Mouse (Mus musculus) embryonic facial prominence, embryonic 11.5 days (tissue): ENCODE data around the gene Slc38a5. TPM values are rescaled to one million over a fixed set of nuclear protein-coding genes. Genes with fewer than 3 reads are reported as not detected.

Source experiments
- ATAC-seq: fragments of 200-750 bp; cut with Nextera tagmentation; replicated peaks from 2 replicates; pipeline ENCODE4 v1.8.0; 2017; ENCODE audit warnings: low read depth; ENCODE audit not compliant: insufficient number of reproducible peaks, low FRiP score, low TSS enrichment
- DNase-seq: peaks from one replicate; pipeline ENCODE4 v3.0.0-alpha.2; 2015; ENCODE audit warnings: low spot score
- H3K27ac ChIP-seq: fragments of 300-500 bp; sonication (generic); replicated peaks from 2 replicates; pipeline ENCODE4 v1.5.1; 2014; ENCODE audit warnings: mild to moderate bottlenecking, low read depth, low read length, control low read depth
- H3K27me3 ChIP-seq: fragments of 300-500 bp; sonication (generic); 2 replicates; pipeline ENCODE4 v1.6.1; 2014; ENCODE audit warnings: mild to moderate bottlenecking, low read length, moderate library complexity, mixed read lengths; ENCODE audit not compliant: control insufficient read depth, insufficient read depth
- H3K36me3 ChIP-seq: fragments of 300-500 bp; sonication (generic); replicated peaks from 2 replicates; pipeline ENCODE4 v1.6.1; 2014; ENCODE audit warnings: low read depth, mild to moderate bottlenecking, low read length, moderate library complexity, mixed read lengths; ENCODE audit not compliant: control insufficient read depth, insufficient read depth
- H3K4me1 ChIP-seq: fragments of 300-500 bp; sonication (generic); 2 replicates; pipeline ENCODE4 v1.6.1; 2014; ENCODE audit warnings: low read length, mixed read lengths; ENCODE audit not compliant: control insufficient read depth, insufficient read depth
- H3K4me2 ChIP-seq: fragments of 300-500 bp; sonication (generic); 2 replicates; pipeline ENCODE4 v1.6.1; 2014; ENCODE audit warnings: low read depth, mild to moderate bottlenecking, control low read depth, low read length, moderate library complexity
- H3K4me3 ChIP-seq: fragments of 300-500 bp; sonication (generic); 2 replicates; pipeline ENCODE4 v1.5.1; 2014; ENCODE audit warnings: low read depth, low read length, control low read depth
- H3K9ac ChIP-seq: fragments of 300-500 bp; sonication (generic); replicated peaks from 2 replicates; pipeline ENCODE4 v1.6.1; 2014; ENCODE audit warnings: mild to moderate bottlenecking, control low read depth, low read length
- H3K9me3 ChIP-seq: fragments of 300-500 bp; sonication (generic); replicated peaks from 2 replicates; pipeline ENCODE4 v1.6.1; 2016; ENCODE audit warnings: mild to moderate bottlenecking, low read length, inconsistent platforms, mixed read lengths; ENCODE audit not compliant: control insufficient read depth
- WGBS: fragments of 180-500 bp; shearing (Covaris S2); extraction: QIAGEN DNeasy Blood & Tissue Kit; methylation state at CpG from one replicate; pipeline ENCODE4 v1.1.7; 2014; 5-methylcytosine and 5-hydroxymethylcytosine counted together
- polyA plus RNA-seq: library from polyadenylated mRNA; unstranded; fragments of >200 nt; fragmentation: Nextera tagmentation; extraction: Ambion mirVana; gene quantifications from 2 replicates; pipeline ENCODE4 v1.2.1, GENCODE M21; 2014

The Slc38a5 gene
- polyA plus RNA-seq, result 3.9 and 4.8 TPM in 2 replicates

- DNase-seq (no peak), ATAC-seq (no peak)
- Histone ChIP-seq H3K4me2 (no peak within 1 kb of the TSS; the same call in 1 of the 2 replicates), H3K27ac (no peak within 1 kb of the TSS), H3K36me3 (no peaks in the 10 kb centered on the region), H3K9me3 (no peaks in the 10 kb centered on the region), H3K4me3 (no peak within 1 kb of the TSS), H3K9ac (no peak within 1 kb of the TSS), H3K27me3 (no peaks in the 10 kb centered on the region), H3K4me1 (no peaks in the 10 kb centered on the region)
- 14% methylated on average over 12 of the region's 15 CpGs for WGBS
Observed at GRCm38 (mm10) chrX:8271083-8271820, at the start of gene Slc38a5. Gene Slc38a5, plus strand, starts transcription at chrX:8271133.

DNA sequence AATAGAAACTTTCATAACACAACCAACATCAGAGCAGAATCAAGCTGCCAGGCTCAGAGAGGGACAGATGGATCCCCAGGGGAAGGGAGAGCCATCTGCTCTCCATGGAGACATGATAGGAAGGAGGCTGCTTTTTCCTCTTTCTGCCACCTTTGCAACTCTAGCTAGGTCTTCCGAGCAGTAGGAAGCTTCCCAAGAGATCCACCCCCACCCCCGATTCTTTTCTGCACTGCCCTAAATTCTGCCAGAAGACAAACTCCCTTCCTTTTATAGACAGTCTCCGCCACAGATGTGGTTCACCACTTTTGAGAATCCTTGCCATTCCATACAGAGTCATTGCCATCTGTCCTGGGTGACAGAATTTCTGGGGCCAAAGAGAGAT, 48.6 kb upstream of the Slc38a5 start:
- Histone ChIP-seq H3K27me3 (no peaks in the 10 kb centered on the region), H3K9me3 (no peaks in the 10 kb centered on the region), H3K4me2 (no peak overlapping the region), H3K9ac (no peak overlapping the region), H3K27ac (no peak overlapping the region), H3K4me3 (no peak overlapping the region), H3K36me3 (no peaks in the 10 kb centered on the region), H3K4me1 (no peaks in the 10 kb centered on the region)
- ATAC-seq, result no peak
- 68% methylated on average over 3 of the region's 3 CpGs for WGBS
- DNase-seq, result no peak

DNA sequence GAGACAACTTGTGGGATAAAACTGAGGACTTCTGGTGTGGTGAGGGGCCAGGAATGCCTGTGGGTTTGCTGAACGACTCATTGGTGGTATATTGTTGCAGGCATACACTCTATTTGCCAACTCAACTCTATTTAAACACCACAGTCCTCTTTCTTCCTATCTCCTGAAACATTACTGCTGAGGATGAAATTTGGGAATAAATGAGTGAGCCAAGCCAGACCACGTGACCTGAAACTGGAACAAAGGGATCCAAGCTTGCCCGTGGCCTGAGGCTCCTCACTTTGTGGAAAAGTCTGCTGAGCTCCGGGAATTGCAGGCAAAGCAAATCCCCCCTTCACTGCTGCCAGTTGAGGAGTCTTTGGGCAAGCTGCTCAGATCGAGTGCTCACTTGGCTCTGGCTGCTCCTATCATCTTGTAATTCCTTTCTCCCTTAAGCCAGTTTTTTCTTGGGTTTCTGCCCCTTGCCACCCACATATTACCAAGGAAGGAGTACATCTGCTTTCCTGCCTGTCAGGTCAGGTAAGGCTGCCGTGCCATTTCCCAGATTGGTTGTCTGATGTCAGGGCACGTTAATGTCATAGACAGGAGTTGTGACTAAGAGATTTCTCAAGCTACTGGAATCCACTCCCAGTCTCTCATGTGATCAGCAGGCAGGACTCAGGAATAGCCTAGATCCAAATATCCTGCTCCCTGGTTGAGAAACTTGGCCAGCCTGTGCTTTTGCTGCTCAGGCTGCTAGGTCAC, 48.1 kb upstream of the Slc38a5 start:
- H3K9ac ChIP-seq, result no peak overlapping the region
- no peaks in the 10 kb centered on the region for H3K36me3 ChIP-seq
- 57% methylated on average over 7 of the region's 7 CpGs for WGBS
- no peak overlapping the region for H3K27ac ChIP-seq
- ATAC-seq (no peak), DNase-seq (no peak)
- H3K27me3 ChIP-seq, result no peaks in the 10 kb centered on the region
- no peaks in the 10 kb centered on the region for H3K4me1 ChIP-seq
- no peak overlapping the region for H3K4me3 ChIP-seq
- no peaks in the 10 kb centered on the region for H3K9me3 ChIP-seq
- no peak overlapping the region for H3K4me2 ChIP-seq

GRCm38 (mm10) chrX:8223473-8223872, 47.5 kb upstream of the Slc38a5 start:
- Histone ChIP-seq H3K27ac (no peak overlapping the region), H3K9ac (no peak overlapping the region), H3K4me3 (no peak overlapping the region), H3K9me3 (no peaks in the 10 kb centered on the region), H3K4me1 (no peaks in the 10 kb centered on the region), H3K27me3 (no peaks in the 10 kb centered on the region), H3K36me3 (no peaks in the 10 kb centered on the region), H3K4me2 (no peak overlapping the region)
- WGBS, result 86% methylated on average over 7 of the region's 7 CpGs
- DNase-seq (no peak), ATAC-seq (no peak)

DNA sequence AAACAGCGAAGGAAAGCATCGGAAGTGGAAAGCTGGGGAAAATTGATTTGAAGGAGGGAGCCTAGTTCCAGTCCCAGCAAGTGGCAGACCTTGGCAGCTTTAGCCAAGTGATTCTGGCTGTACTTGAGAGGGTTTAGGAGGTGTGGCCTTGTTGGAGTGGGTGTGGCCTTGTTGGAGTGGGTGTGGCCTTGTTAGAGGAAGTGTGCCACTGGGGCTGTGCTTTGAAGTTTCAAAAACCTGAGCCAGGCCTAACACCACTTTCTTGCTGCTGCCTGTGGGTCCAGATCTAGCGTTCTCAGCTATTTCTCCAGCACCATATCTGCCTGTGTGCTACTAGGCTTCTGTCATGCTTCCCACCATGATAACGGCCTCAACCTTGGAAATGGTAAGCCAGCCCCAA, 40.7 kb upstream of the Slc38a5 start:
- no peaks in the 10 kb centered on the region for H3K27me3 ChIP-seq
- no peaks in the 10 kb centered on the region for H3K9me3 ChIP-seq
- WGBS, result 76% methylated on average over 4 of the region's 4 CpGs
- H3K4me1 ChIP-seq, result no peaks in the 10 kb centered on the region
- no peak overlapping the region for H3K4me3 ChIP-seq
- DNase-seq (no peak), ATAC-seq (no peak)
- no peaks in the 10 kb centered on the region for H3K36me3 ChIP-seq
- H3K4me2 ChIP-seq, result no peak overlapping the region
- H3K27ac ChIP-seq, result no peak overlapping the region
- H3K9ac ChIP-seq, result no peak overlapping the region

- DNase-seq (no peak), ATAC-seq (no peak)
- Histone ChIP-seq H3K9ac (no peak overlapping the region), H3K27ac (no peak overlapping the region), H3K27me3 (no peaks in the 10 kb centered on the region), H3K4me3 (no peak overlapping the region), H3K9me3 (no peaks in the 10 kb centered on the region), H3K36me3 (no peaks in the 10 kb centered on the region), H3K4me2 (no peak overlapping the region), H3K4me1 (no peaks in the 10 kb centered on the region)
- WGBS, result 76% methylated on average over 3 of the region's 3 CpGs
Observed at GRCm38 (mm10) chrX:8233602-8234001, 37.3 kb upstream of the Slc38a5 start.

GRCm38 (mm10) chrX:8236704-8237103, 34.2 kb upstream of the Slc38a5 start:
- no peaks in the 10 kb centered on the region for H3K4me1 ChIP-seq
- no peak overlapping the region for H3K9ac ChIP-seq
- no peak overlapping the region for H3K4me2 ChIP-seq
- no peaks in the 10 kb centered on the region for H3K27me3 ChIP-seq
- H3K9me3 ChIP-seq, result no peaks in the 10 kb centered on the region
- H3K4me3 ChIP-seq, result no peak overlapping the region
- 84% methylated on average over 2 of the region's 2 CpGs for WGBS
- no peak overlapping the region for H3K27ac ChIP-seq
- DNase-seq (no peak), ATAC-seq (no peak)
- no peaks in the 10 kb centered on the region for H3K36me3 ChIP-seq

GRCm38 (mm10) chrX:8238804-8239395, 32.0 kb upstream of the Slc38a5 start:
- no peak overlapping the region for H3K27ac ChIP-seq
- H3K4me2 ChIP-seq, result no peak overlapping the region
- H3K9ac ChIP-seq, result no peak overlapping the region
- H3K9me3 ChIP-seq, result no peaks in the 10 kb centered on the region
- DNase-seq (no peak), ATAC-seq (no peak; the same call in 1 of the 2 replicates)
- WGBS, result 73% methylated on average over 13 of the region's 13 CpGs
- no peak overlapping the region for H3K4me3 ChIP-seq
- no peaks in the 10 kb centered on the region for H3K36me3 ChIP-seq
- H3K27me3 ChIP-seq, result no peaks in the 10 kb centered on the region
- no peaks in the 10 kb centered on the region for H3K4me1 ChIP-seq
